Mouse (Mus musculus): ENCODE measurements around the gene F3.

DNA sequence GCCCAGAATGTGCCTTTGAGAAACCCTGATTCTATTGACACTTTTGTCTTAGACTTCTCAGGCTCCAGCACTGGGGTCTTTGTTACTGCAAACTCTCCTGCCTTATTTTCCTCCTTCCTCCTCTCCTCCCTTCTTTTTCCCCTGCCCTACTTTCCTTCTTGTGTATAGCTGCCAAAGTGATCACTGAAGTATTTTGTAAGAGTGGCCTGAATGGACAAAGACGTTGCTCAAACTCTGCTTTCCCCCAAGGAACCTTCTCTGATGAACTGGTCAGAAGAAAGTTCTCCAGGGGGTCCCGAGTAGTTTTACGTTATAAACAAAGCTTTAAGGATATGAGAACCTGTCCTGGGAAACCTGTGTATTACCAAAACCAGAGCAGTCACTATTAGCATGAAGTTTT, 3.6 kb upstream of the F3 start:
- TF ChIP-seq CTCF (IDR thresholded peaks at IDR 0.05; ENCODE audit: extremely low read depth, insufficient read length, insufficient replicate concordance, low read depth, low read length) (no peak), POLR2A (IDR thresholded peaks at IDR 0.05; ENCODE audit: low read depth, low read length) (no peak)

All from small intestine, adult 2 months (tissue).